Mouse (Mus musculus) forebrain, postnatal 0 days (tissue): ENCODE results near the gene Tubb1. TPM values are rescaled to one million over a fixed set of nuclear protein-coding genes. Genes with fewer than 3 reads are reported as not detected.
A peak's percentile ranks its signal among the peaks of the same experiment; 100 is the strongest.

Experiments
- ATAC-seq: fragments of 200-750 bp; cut with Nextera tagmentation; 2 replicates; pipeline ENCODE4 v1.8.0; 2017; ENCODE audit warnings: mild to moderate bottlenecking, moderate library complexity
- DNase-seq: peaks from one replicate; pipeline ENCODE4 v3.0.0-alpha.2; 2015
- H3K27ac ChIP-seq: fragments of 300-500 bp; sonication (generic); 2 replicates; pipeline ENCODE4 v1.5.1; 2014; ENCODE audit warnings: low read depth, mild to moderate bottlenecking, antibody characterized with exemption, low read length, moderate library complexity, mixed read lengths
- H3K27me3 ChIP-seq: fragments of 300-500 bp; sonication (generic); 2 replicates; pipeline ENCODE4 v1.6.1; 2014; ENCODE audit warnings: mild to moderate bottlenecking, low read length, mixed read lengths; ENCODE audit not compliant: insufficient read depth
- H3K36me3 ChIP-seq: fragments of 300-500 bp; sonication (generic); 2 replicates; pipeline ENCODE4 v1.6.1; 2014; ENCODE audit warnings: mild to moderate bottlenecking, moderate library complexity; ENCODE audit not compliant: insufficient read depth
- H3K4me1 ChIP-seq: fragments of 300-500 bp; sonication (generic); 2 replicates; pipeline ENCODE4 v1.6.1; 2014; ENCODE audit warnings: antibody characterized with exemption; ENCODE audit not compliant: insufficient read depth
- H3K4me2 ChIP-seq: fragments of 300-500 bp; sonication (generic); 2 replicates; pipeline ENCODE4 v1.6.1; 2014; ENCODE audit warnings: low read depth, mild to moderate bottlenecking, moderate library complexity
- H3K4me3 ChIP-seq: fragments of 300-500 bp; sonication (generic); 2 replicates; pipeline ENCODE4 v1.5.1; 2014; ENCODE audit warnings: low read depth, low read length, mixed read lengths
- H3K9ac ChIP-seq: fragments of 300-500 bp; sonication (generic); 2 replicates; pipeline ENCODE4 v1.6.1; 2014; ENCODE audit warnings: mild to moderate bottlenecking
- H3K9me3 ChIP-seq: fragments of 300-500 bp; sonication (generic); 2 replicates; pipeline ENCODE4 v1.6.1; 2016; ENCODE audit warnings: low read length
- CTCF ChIP-seq: sonication (generic); IDR thresholded peaks from 2 replicates; pipeline ENCODE4 v1.5.1; 2016; ENCODE audit warnings: antibody characterized with exemption, control low read depth, low read depth
- WGBS: fragments of 180-500 bp; shearing (Covaris S2); extraction: QIAGEN DNeasy Blood & Tissue Kit; methylation state at CpG from one replicate; pipeline ENCODE4 v1.1.7; 2014; 5-methylcytosine and 5-hydroxymethylcytosine counted together
- polyA plus RNA-seq: library from polyadenylated mRNA; unstranded; fragments of >200 nt; fragmentation: Nextera tagmentation; extraction: Ambion mirVana; gene quantifications from 2 replicates; pipeline ENCODE4 v1.2.1, GENCODE M21; 2015
- total RNA-seq: library from RNA; depleted of rRNA; stranded (reverse); fragments of >200 nt; gene quantifications from 2 replicates; pipeline ENCODE4 v1.2.3, GENCODE M21; 2014

The Tubb1 gene
- total and polyA plus RNA-seq, 2 experiments from 2014 or later = 0.11 to 0.38 TPM

DNA sequence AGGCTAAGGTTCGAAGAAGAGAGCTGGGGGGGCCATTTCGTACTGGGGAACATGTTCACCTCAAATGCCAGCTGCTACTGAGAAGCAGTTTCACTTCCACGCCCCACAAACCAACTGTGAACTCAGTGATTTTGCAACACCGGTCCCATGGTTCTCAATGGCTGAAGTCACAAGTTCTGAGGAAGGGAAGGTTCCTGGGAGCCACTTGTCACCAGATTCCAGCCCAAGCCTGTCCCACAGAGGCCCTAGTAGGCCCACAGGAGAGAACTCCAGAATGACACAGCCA, 12.9 kb upstream of the Tubb1 start:
- H3K27ac ChIP-seq = no peak overlapping the region
- WGBS = 100% methylated on average over 4 of the region's 4 CpGs
- H3K36me3 ChIP-seq = 0 out of 2 replicates have a peak, but pooled peaks cover 3% of the 10 kb centered on the region
- H3K4me2 ChIP-seq = peak overlapping the region; percentile 83; the same call in 1 of the 2 replicates
- H3K4me1 ChIP-seq = peaks cover 12% of the 10 kb centered on the region
- no peak overlapping the region for H3K4me3 ChIP-seq
- TF ChIP-seq CTCF = no peak
- H3K9me3 ChIP-seq = no peaks in the 10 kb centered on the region
- no peak overlapping the region for H3K9ac ChIP-seq
- no peak for ATAC-seq
- no peaks in the 10 kb centered on the region for H3K27me3 ChIP-seq
- no peak for DNase-seq

DNA sequence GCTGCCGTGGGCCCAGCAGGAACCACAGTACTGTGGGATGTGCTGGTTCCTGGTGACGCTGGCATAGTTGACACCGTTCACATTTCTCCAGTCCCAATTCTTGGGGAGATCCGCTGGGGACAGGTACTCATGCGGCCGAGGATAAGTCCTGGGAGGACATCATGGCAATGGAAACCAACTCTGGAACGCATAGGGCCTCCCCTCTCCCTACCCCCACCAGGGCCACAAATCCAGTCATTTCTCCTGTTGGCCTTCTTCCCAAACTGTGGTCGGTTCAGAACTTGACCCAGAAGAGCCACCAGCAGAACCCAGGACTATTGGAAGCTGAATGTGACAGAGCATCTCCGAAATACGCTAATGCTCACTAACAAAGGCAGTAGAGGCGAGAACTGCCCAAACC, 12.3 kb upstream of the Tubb1 start:
- H3K9ac ChIP-seq = peak overlapping the region; percentile 68
- H3K4me3 ChIP-seq = peak overlapping the region; percentile 49
- peaks cover 12% of the 10 kb centered on the region for H3K4me1 ChIP-seq
- no peaks in the 10 kb centered on the region for H3K27me3 ChIP-seq
- no peak for TF ChIP-seq CTCF
- H3K27ac ChIP-seq = peak overlapping the region; percentile 50; the same call in 1 of the 2 replicates
- ATAC-seq (peak; percentile 7; the same call in 1 of the 2 replicates), DNase-seq (peak; percentile 25)
- H3K36me3 ChIP-seq = 0 out of 2 replicates have a peak, but pooled peaks cover 3% of the 10 kb centered on the region
- 65% methylated on average over 11 of the region's 11 CpGs for whole genome bisulfite sequencing
- no peaks in the 10 kb centered on the region for H3K9me3 ChIP-seq
- peak overlapping the region; percentile 83 for H3K4me2 ChIP-seq

DNA sequence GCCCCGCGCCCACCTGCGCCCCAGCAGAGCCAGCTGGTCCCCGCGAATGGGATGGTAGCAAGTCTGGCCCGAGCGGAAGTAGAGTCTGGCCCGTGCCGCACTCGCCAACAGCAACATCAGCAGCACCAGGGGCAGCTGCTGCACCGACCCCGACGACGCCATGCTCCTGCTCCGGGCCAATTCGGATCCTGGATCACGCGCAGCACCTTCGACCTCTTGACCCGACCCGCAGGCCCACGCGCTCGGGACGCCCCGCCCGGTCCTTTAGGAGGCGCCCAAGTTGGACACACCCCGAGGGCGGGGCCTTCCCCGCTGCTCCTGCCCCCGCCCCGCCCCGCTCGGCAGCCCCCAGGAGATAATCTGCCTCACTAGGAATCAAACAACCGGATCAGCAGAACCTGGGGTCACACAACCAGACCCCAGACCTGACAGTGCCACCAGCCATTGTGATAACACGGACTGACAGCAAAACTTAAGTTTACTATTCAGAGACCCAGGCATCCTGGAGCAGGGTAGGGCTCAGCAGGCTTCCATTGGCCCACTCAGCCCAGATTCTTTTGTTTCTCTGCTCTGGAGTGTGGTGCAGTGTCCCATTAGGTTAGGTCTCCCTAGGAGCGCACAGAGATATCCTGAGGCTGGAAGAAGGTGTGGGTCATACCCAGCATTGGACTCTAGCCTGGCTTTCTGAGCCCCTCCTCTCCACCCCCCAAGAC, 11.6 kb upstream of the Tubb1 start, which contains the start of gene Ctsz:
TSS of gene Ctsz (minus strand) at position 303 of the 713 bp plus-strand sequence.
- Histone ChIP-seq H3K36me3 (no peaks in the 10 kb centered on the region), H3K27ac (peak within 1 kb of the TSS; percentile 50; the same call in 1 of the 2 replicates), H3K4me1 (peaks cover 12% of the 10 kb centered on the region), H3K9me3 (no peaks in the 10 kb centered on the region), H3K4me2 (peak within 1 kb of the TSS; percentile 83), H3K4me3 (peak within 1 kb of the TSS; percentile 49), H3K27me3 (no peaks in the 10 kb centered on the region), H3K9ac (peak within 1 kb of the TSS; percentile 68)
- peak; percentile 79 for ATAC-seq
- WGBS = 4% methylated on average over 38 of the region's 38 CpGs
- peak; percentile 36 for DNase-seq
- no peak for TF ChIP-seq CTCF

DNA sequence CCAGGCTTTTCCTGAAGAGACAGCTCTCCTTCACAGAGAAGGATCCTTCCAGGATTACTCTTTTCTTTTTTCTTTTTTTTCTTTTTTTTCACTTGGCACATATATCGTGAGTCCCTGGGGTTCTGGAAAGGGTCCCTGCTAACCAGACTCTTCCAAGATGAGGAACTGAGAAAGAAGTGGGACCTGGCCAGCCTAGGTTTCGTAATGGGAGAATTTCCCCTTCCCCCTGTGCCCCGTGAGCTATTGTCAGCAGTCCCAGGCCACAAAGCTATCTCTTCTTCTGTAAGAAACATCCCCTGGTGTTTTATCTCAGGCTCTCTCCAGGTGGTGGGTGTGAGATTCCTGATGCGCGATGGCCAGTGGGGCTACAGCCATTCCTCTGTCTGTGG, 11.1 kb upstream of the Tubb1 start:
- no peak for TF ChIP-seq CTCF
- 51% methylated on average over 5 of the region's 5 CpGs for WGBS
- DNase-seq (no peak), ATAC-seq (no peak)
- no peaks in the 10 kb centered on the region for H3K27me3 ChIP-seq
- no peak overlapping the region for H3K4me3 ChIP-seq
- peak overlapping the region; percentile 68; the same call in 1 of the 2 replicates for H3K9ac ChIP-seq
- H3K4me2 ChIP-seq = peak overlapping the region; percentile 83
- no peaks in the 10 kb centered on the region for H3K9me3 ChIP-seq
- peaks cover 12% of the 10 kb centered on the region for H3K4me1 ChIP-seq
- no peak overlapping the region for H3K27ac ChIP-seq
- no peaks in the 10 kb centered on the region for H3K36me3 ChIP-seq

DNA sequence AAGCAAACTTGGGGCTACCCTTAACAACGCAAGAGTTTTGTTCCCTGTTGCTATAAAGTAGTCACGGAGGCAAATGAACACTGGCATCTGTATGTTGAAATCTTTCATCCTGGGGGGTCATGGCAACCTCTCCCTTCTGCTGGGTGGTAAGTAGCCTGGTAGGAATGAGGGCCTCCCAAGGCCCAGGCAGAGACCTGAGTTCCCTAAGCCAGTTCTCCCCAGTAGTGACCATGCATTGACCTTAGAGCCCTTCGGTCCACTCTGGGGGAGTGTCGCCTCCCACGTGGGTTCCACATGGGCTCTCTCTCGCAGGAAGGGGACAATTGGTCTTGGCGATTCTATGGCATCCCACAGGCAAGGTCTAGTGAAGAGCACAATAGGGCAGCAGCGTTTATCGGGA, 10.5 kb upstream of the Tubb1 start:
- H3K36me3 ChIP-seq = no peaks in the 10 kb centered on the region
- no peaks in the 10 kb centered on the region for H3K9me3 ChIP-seq
- ATAC-seq = no peak
- no peaks in the 10 kb centered on the region for H3K27me3 ChIP-seq
- peaks cover 12% of the 10 kb centered on the region for H3K4me1 ChIP-seq
- DNase-seq = no peak
- no peak overlapping the region for H3K9ac ChIP-seq
- TF ChIP-seq CTCF = no peak
- no peak overlapping the region for H3K4me3 ChIP-seq
- H3K4me2 ChIP-seq = no peak overlapping the region
- no peak overlapping the region for H3K27ac ChIP-seq
- WGBS = 78% methylated on average over 9 of the region's 9 CpGs

DNA sequence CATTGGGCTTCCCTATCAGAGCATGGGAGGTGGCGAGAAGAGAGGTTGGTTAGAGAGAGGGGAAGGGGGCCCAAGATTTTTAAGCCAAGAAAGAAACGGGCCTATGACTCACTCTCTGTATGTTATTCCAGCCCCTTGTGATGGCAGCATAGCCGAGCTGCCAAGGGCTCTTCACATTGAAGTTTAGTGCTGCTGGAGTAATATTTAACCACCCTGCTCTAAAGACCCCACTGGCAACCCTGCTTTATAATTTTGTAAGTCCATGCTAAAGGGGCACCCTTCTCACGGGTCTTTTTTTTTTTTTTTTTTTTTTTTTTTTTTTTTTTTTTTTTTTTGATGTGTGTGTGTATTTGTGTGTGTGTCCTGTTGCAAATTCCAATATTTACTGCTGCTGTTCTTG, 8.6 kb upstream of the Tubb1 start:
- Histone ChIP-seq H3K27ac (no peak overlapping the region), H3K27me3 (no peaks in the 10 kb centered on the region), H3K36me3 (no peaks in the 10 kb centered on the region), H3K4me1 (peaks cover 12% of the 10 kb centered on the region), H3K9ac (no peak overlapping the region), H3K4me3 (no peak overlapping the region), H3K9me3 (no peaks in the 10 kb centered on the region), H3K4me2 (no peak overlapping the region)
- DNase-seq (no peak), ATAC-seq (no peak)
- 78% methylated on average over 4 of the region's 4 CpGs for WGBS
- no peak for TF ChIP-seq CTCF

DNA sequence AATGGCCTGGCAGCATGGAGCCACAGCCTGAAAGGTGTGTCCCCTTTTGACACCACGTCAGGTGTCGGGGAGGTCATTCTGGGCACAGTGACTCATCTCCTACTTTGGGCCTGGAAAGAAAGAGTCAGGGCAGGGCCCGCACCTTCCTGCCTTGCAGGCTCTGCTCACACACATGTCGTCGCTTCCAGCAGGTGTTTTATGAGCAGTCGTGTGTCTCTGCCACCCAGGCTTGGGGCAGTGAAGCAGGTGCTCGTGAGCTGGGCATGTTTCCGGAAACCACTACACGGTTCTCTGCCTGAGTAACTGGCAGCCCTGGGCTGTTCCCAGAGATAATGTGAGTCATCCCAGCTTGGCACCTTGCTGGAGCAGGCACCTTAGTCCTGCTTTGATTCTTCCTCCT, 8.0 kb upstream of the Tubb1 start:
- no peaks in the 10 kb centered on the region for H3K27me3 ChIP-seq
- no peak for TF ChIP-seq CTCF
- WGBS = 87% methylated on average over 9 of the region's 9 CpGs
- no peak overlapping the region for H3K27ac ChIP-seq
- no peak overlapping the region for H3K9ac ChIP-seq
- no peak for DNase-seq
- H3K9me3 ChIP-seq = no peaks in the 10 kb centered on the region
- no peak for ATAC-seq
- no peak overlapping the region for H3K4me3 ChIP-seq
- H3K36me3 ChIP-seq = no peaks in the 10 kb centered on the region
- no peak overlapping the region for H3K4me2 ChIP-seq
- peaks cover 12% of the 10 kb centered on the region for H3K4me1 ChIP-seq
